Mouse (Mus musculus): ENCODE results near the gene Sectm1a. TPM values are rescaled to one million over a fixed set of nuclear protein-coding genes. Genes with fewer than 3 reads are reported as not detected.
"Not testable (repeated sequence)": the region's sequence is repeated elsewhere in the genome, so short reads cannot be mapped to it uniquely, and the experiment has no call there.

Gene Sectm1a
- polyA plus RNA-seq, 1 experiment from 2014 or later = 0.29 TPM

- Histone ChIP-seq H3K4me2 (replicated peaks; ENCODE audit: low read depth, low read length) (no peak within 1 kb of the TSS), H3K36me3 (ENCODE audit: insufficient read depth, low read length) (no peaks in the 10 kb centered on the region), H3K27ac (ENCODE audit: low read length) (no peak within 1 kb of the TSS), H3K27me3 (replicated peaks; ENCODE audit: insufficient read depth, low read length) (no peaks in the 10 kb centered on the region), H3K4me3 (ENCODE audit: low read depth, low read length) (no peak within 1 kb of the TSS), H3K9me3 (ENCODE audit: low read length) (no peaks in the 10 kb centered on the region), H3K4me1 (ENCODE audit: insufficient read depth, low read depth, low read length) (no peaks in the 10 kb centered on the region), H3K9ac (replicated peaks; ENCODE audit: low read depth) (no peak within 1 kb of the TSS)
- WGBS = 57% methylated on average over 5 of the region's 5 CpGs
- TF ChIP-seq CTCF (IDR thresholded peaks at IDR 0.05) = no peak
- no peak for TF ChIP-seq EP300 (IDR thresholded peaks at IDR 0.05)
- no peak for ATAC-seq
- DNase-seq (ENCODE audit: low spot score) = no peak
These were observed 17.6 kb downstream of the Sectm1a start, which contains the start of gene Sectm1b for GRCm38 (mm10) chr11:121063379-121063778. Sectm1b (minus strand) TSS chr11:121063569.

DNA sequence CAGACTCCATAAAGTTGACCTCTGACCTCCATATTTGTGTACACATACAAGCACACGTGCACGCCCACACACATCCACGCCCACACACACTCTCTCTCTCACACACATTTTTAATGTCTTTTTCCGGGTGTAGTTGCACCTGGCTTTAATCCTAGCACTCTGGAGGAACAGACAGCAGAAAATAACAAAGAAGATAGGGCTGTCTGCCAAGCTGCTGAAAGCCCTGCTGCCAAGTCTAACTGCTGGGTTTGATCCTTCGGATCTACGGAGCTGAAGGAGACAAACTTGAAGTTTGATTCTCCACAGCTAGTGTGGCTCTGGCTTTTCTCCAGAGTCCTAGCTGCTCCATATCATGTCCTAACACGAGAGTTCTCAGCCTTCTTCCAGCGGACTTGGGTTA, 19.4 kb downstream of the Sectm1a start:
- Histone ChIP-seq H3K4me2 (replicated peaks; ENCODE audit: low read depth, low read length) (no peak overlapping the region), H3K4me3 (ENCODE audit: low read depth, low read length) (no peak overlapping the region), H3K36me3 (ENCODE audit: insufficient read depth, low read length) (no peaks in the 10 kb centered on the region), H3K27ac (ENCODE audit: low read length) (no peak overlapping the region), H3K27me3 (replicated peaks; ENCODE audit: insufficient read depth, low read length) (no peaks in the 10 kb centered on the region), H3K4me1 (ENCODE audit: insufficient read depth, low read depth, low read length) (no peaks in the 10 kb centered on the region), H3K9ac (replicated peaks; ENCODE audit: low read depth) (no peak overlapping the region), H3K9me3 (ENCODE audit: low read length) (no peaks in the 10 kb centered on the region)
- no peak for TF ChIP-seq CTCF (IDR thresholded peaks at IDR 0.05)
- no peak for TF ChIP-seq EP300 (IDR thresholded peaks at IDR 0.05)
- ATAC-seq (no peak), DNase-seq (ENCODE audit: low spot score) (no peak)
- 46% methylated on average over 8 of the region's 8 CpGs for WGBS

DNA sequence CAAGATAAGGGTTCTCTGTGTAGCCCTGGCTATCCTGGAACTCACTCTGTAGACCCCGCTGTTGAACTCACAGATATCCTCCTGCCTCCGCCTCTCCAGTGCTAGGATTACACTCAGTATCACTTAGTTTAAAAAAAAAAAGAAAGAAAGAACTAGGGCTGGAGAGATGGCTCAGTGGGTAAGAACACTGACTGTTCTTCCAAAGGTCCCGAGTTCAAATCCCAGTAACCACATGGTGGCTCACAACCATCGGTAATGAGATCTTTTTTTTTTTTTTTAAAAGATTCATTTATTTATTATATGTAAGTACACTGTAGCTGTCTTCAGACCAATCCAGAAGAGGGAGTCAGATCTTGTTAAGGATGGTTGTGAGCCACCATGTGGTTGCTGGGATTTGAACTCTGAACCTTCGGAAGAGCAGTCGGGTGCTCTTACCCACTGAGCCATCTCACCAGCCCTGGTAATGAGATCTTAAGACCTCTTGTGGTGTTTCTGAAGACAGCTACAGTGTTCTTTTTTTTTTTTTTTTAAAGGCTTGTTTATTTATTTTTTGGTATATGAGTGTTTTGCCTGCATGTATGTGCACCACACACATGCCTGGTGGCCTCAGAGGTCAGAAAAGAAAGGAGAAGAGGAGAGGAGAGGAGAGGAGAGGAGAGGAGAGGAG, 20.5 kb downstream of the Sectm1a start:
- not testable (repeated sequence) for H3K4me2 ChIP-seq (replicated peaks; ENCODE audit: low read depth, low read length); H3K27me3 ChIP-seq (replicated peaks; ENCODE audit: insufficient read depth, low read length); DNase-seq (ENCODE audit: low spot score); H3K27ac ChIP-seq (ENCODE audit: low read length); H3K9me3 ChIP-seq (ENCODE audit: low read length); H3K36me3 ChIP-seq (ENCODE audit: insufficient read depth, low read length); H3K4me3 ChIP-seq (ENCODE audit: low read depth, low read length); H3K9ac ChIP-seq (replicated peaks; ENCODE audit: low read depth); ATAC-seq; H3K4me1 ChIP-seq (ENCODE audit: insufficient read depth, low read depth, low read length)
- WGBS = 95% methylated on average over 6 of the region's 6 CpGs

DNA sequence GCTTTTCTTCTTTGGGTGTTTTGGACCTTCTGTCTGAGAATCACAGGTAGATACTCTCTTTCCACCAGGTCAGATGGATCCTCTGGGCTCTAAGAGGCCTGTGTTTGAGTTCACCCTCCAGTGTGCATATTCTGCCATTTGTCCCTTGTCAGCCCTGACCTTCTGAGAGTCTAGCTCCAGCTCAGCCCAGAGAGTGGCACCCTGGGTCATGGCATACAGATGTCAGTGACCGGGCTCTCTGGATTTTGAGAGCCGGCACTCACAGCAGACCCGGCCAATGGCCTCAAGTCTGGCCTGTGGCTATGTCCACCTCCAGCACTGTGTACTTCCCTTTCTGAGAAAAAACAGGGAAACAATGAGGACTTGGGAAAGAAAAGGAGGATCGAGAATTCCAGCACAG, 21.5 kb downstream of the Sectm1a start:
- H3K27me3 ChIP-seq (replicated peaks; ENCODE audit: insufficient read depth, low read length) = no peaks in the 10 kb centered on the region
- no peak overlapping the region for H3K4me2 ChIP-seq (replicated peaks; ENCODE audit: low read depth, low read length)
- no peak for ATAC-seq
- no peak overlapping the region for H3K4me3 ChIP-seq (ENCODE audit: low read depth, low read length)
- DNase-seq (ENCODE audit: low spot score) = no peak
- H3K36me3 ChIP-seq (ENCODE audit: insufficient read depth, low read length) = no peaks in the 10 kb centered on the region
- H3K9ac ChIP-seq (replicated peaks; ENCODE audit: low read depth) = no peak overlapping the region
- 82% methylated on average over 4 of the region's 4 CpGs for WGBS
- no peak overlapping the region for H3K27ac ChIP-seq (ENCODE audit: low read length)
- no peaks in the 10 kb centered on the region for H3K9me3 ChIP-seq (ENCODE audit: low read length)
- no peak for TF ChIP-seq EP300 (IDR thresholded peaks at IDR 0.05)
- no peak for TF ChIP-seq CTCF (IDR thresholded peaks at IDR 0.05)
- H3K4me1 ChIP-seq (ENCODE audit: insufficient read depth, low read depth, low read length) = no peaks in the 10 kb centered on the region; the same call in 1 of the 2 replicates

- WGBS = 85% methylated on average over 4 of the region's 4 CpGs
- Histone ChIP-seq H3K4me3 (ENCODE audit: low read depth, low read length) (no peak overlapping the region), H3K27me3 (replicated peaks; ENCODE audit: insufficient read depth, low read length) (no peaks in the 10 kb centered on the region), H3K4me1 (ENCODE audit: insufficient read depth, low read depth, low read length) (no peaks in the 10 kb centered on the region; the same call in 1 of the 2 replicates), H3K4me2 (replicated peaks; ENCODE audit: low read depth, low read length) (no peak overlapping the region), H3K36me3 (ENCODE audit: insufficient read depth, low read length) (no peaks in the 10 kb centered on the region), H3K27ac (ENCODE audit: low read length) (no peak overlapping the region), H3K9ac (replicated peaks; ENCODE audit: low read depth) (no peak overlapping the region), H3K9me3 (ENCODE audit: low read length) (no peaks in the 10 kb centered on the region)
- TF ChIP-seq EP300 (IDR thresholded peaks at IDR 0.05) (no peak), CTCF (IDR thresholded peaks at IDR 0.05) (no peak)
- ATAC-seq = no peak
- DNase-seq (ENCODE audit: low spot score) = no peak
These were observed 22.1 kb downstream of the Sectm1a start for GRCm38 (mm10) chr11:121058956-121059355.

GRCm38 (mm10) chr11:121058122-121058521, 22.9 kb downstream of the Sectm1a start:
- H3K9ac ChIP-seq (replicated peaks; ENCODE audit: low read depth) = no peak overlapping the region
- no peaks in the 10 kb centered on the region for H3K27me3 ChIP-seq (replicated peaks; ENCODE audit: insufficient read depth, low read length)
- H3K27ac ChIP-seq (ENCODE audit: low read length) = no peak overlapping the region
- no peak for DNase-seq (ENCODE audit: low spot score)
- H3K9me3 ChIP-seq (ENCODE audit: low read length) = no peaks in the 10 kb centered on the region
- H3K4me3 ChIP-seq (ENCODE audit: low read depth, low read length) = no peak overlapping the region
- no peaks in the 10 kb centered on the region for H3K36me3 ChIP-seq (ENCODE audit: insufficient read depth, low read length)
- no peak for ATAC-seq
- no peak overlapping the region for H3K4me2 ChIP-seq (replicated peaks; ENCODE audit: low read depth, low read length)
- 61% methylated on average over 5 of the region's 5 CpGs for WGBS
- H3K4me1 ChIP-seq (ENCODE audit: insufficient read depth, low read depth, low read length) = no peaks in the 10 kb centered on the region; the same call in 1 of the 2 replicates
- TF ChIP-seq EP300 (IDR thresholded peaks at IDR 0.05) = no peak
- TF ChIP-seq CTCF (IDR thresholded peaks at IDR 0.05) = no peak
